Mouse (Mus musculus) MEL (cell line): Measurements from ENCODE around the gene Gm11939. TPM values are rescaled to one million over a fixed set of nuclear protein-coding genes. Genes with fewer than 3 reads are reported as not detected.

Experiments used
- DNase-seq: peaks from one replicate; pipeline ENCODE4 v3.0.0; 2011; ENCODE audit warnings: low read depth, low spot score
- H3K27ac ChIP-seq: 2 replicates; pipeline ENCODE4 v1.5.1; 2012; ENCODE audit warnings: low read depth, mild to moderate bottlenecking, control low read depth, low read length, moderate library complexity; ENCODE audit not compliant: control insufficient read depth
- H3K27me3 ChIP-seq, 2 experiments: fragments of 150-350 bp in 1 of 2; sonication (generic) in 1 of 2; 2 replicates each; pipeline ENCODE4 v1.6.1; 2012; ENCODE audit warnings: low read length in 2 of 2, mild to moderate bottlenecking in 2 of 2, improper control_type of control experiment in 1 of 2, moderate library complexity in 1 of 2; ENCODE audit not compliant: insufficient read depth in 2 of 2, control insufficient read depth in 1 of 2
- H3K36me3 ChIP-seq, 2 experiments: 2 replicates each; pipeline ENCODE4 v1.6.1; 2012 to 2014; ENCODE audit warnings: low read length in 2 of 2, improper control_type of control experiment in 1 of 2, inconsistent platforms in 1 of 2, mild to moderate bottlenecking in 1 of 2; ENCODE audit not compliant: insufficient read depth in 2 of 2, control insufficient read depth in 1 of 2
- H3K4me1 ChIP-seq, 2 experiments: fragments of 150-350 bp in 1 of 2; sonication (generic) in 1 of 2; 2 replicates each; pipeline ENCODE4 v1.6.1; 2012; ENCODE audit warnings: low read length in 2 of 2, improper control_type of control experiment in 1 of 2, mild to moderate bottlenecking in 1 of 2; ENCODE audit not compliant: insufficient read depth in 2 of 2, control insufficient read depth in 1 of 2
- H3K4me3 ChIP-seq, 2 experiments: fragments of 150-350 bp in 1 of 2; sonication (generic) in 1 of 2; 2 replicates each; pipeline ENCODE4 v1.5.1; 2012; ENCODE audit warnings: low read depth in 2 of 2, low read length in 2 of 2, mild to moderate bottlenecking in 2 of 2, moderate library complexity in 2 of 2, control low read depth in 1 of 2, improper control_type of control experiment in 1 of 2; ENCODE audit not compliant: control insufficient read depth in 1 of 2, insufficient read depth in 1 of 2
- H3K79me2 ChIP-seq: 2 replicates; pipeline ENCODE4 v1.6.1; 2012; ENCODE audit warnings: mild to moderate bottlenecking, low read length, moderate library complexity; ENCODE audit not compliant: control insufficient read depth, poor library complexity, insufficient read depth
- H3K9ac ChIP-seq: 2 replicates; pipeline ENCODE4 v1.6.1; 2012; ENCODE audit warnings: low read depth, mild to moderate bottlenecking, control low read depth, low read length, moderate library complexity; ENCODE audit not compliant: control insufficient read depth, poor library complexity, severe bottlenecking
- H3K9me3 ChIP-seq: fragments of 150-350 bp; sonication (generic); replicated peaks from 2 replicates; pipeline ENCODE4 v1.6.1; 2012; ENCODE audit warnings: mild to moderate bottlenecking, low read length, improper control_type of control experiment, moderate library complexity; ENCODE audit not compliant: insufficient read depth
- CHD1 ChIP-seq: IDR thresholded peaks from 2 replicates; pipeline ENCODE4 v1.6.1; 2012; ENCODE audit warnings: low read depth, mild to moderate bottlenecking, inconsistent platforms, low read length, improper control_type of control experiment
- CHD2 ChIP-seq: IDR thresholded peaks from 2 replicates; pipeline ENCODE4 v1.6.1; 2011; ENCODE audit warnings: low read length, improper control_type of control experiment
- CTCF ChIP-seq, 3 experiments: IDR thresholded peaks in 2 of 3; conservative IDR thresholded peaks in 1 of 3; 2 replicates each; pipeline ENCODE4 v1.5.1; 2011 to 2012; ENCODE audit warnings: low read length in 3 of 3, low read depth in 2 of 3, mild to moderate bottlenecking in 2 of 3, improper control_type of control experiment in 1 of 3, inconsistent platforms in 1 of 3, mixed read lengths in 1 of 3, moderate library complexity in 1 of 3; ENCODE audit not compliant: control insufficient read depth in 1 of 3, insufficient read depth in 1 of 3, poor library complexity in 1 of 3, severe bottlenecking in 1 of 3
- EP300 ChIP-seq, 2 experiments: IDR thresholded peaks; 2 replicates each; pipeline ENCODE4 v1.6.1; 2011; ENCODE audit warnings: improper control_type of control experiment in 2 of 2, low read length in 2 of 2, low read depth in 1 of 2, mild to moderate bottlenecking in 1 of 2
- ETS1 ChIP-seq: IDR thresholded peaks from 2 replicates; pipeline ENCODE4 v1.6.1; 2012; ENCODE audit warnings: low read depth, mild to moderate bottlenecking, inconsistent platforms, low read length, improper control_type of control experiment, moderate library complexity
- GABPA ChIP-seq: IDR thresholded peaks from 2 replicates; pipeline ENCODE4 v1.6.1; 2012; ENCODE audit warnings: low read depth, mild to moderate bottlenecking, inconsistent platforms, low read length, improper control_type of control experiment, moderate library complexity
- GATA1 ChIP-seq: IDR thresholded peaks from 2 replicates; pipeline ENCODE4 v1.6.1; 2011; ENCODE audit warnings: low read depth, low read length, improper control_type of control experiment
- MAFK ChIP-seq: IDR thresholded peaks from 2 replicates; pipeline ENCODE4 v1.6.1; 2011; ENCODE audit warnings: low read depth, mild to moderate bottlenecking, low read length, improper control_type of control experiment, borderline replicate concordance
- MAZ ChIP-seq: IDR thresholded peaks from 2 replicates; pipeline ENCODE4 v1.6.1; 2012; ENCODE audit warnings: low read depth, mild to moderate bottlenecking, inconsistent platforms, low read length, improper control_type of control experiment
- NELFE ChIP-seq: IDR thresholded peaks from 2 replicates; pipeline ENCODE4 v1.6.1; 2011; ENCODE audit warnings: low read depth, low read length, improper control_type of control experiment
- NRF1 ChIP-seq: IDR thresholded peaks from 2 replicates; pipeline ENCODE4 v1.6.1; 2014; ENCODE audit warnings: low read depth, mild to moderate bottlenecking, inconsistent platforms, low read length, improper control_type of control experiment, moderate library complexity; ENCODE audit not compliant: poor library complexity, insufficient read depth, severe bottlenecking
- POLR2A ChIP-seq, 2 experiments: IDR thresholded peaks; 2 replicates each; pipeline ENCODE4 v1.6.1; 2011 to 2012; ENCODE audit warnings: low read length in 2 of 2, mild to moderate bottlenecking in 2 of 2, control low read depth in 1 of 2, improper control_type of control experiment in 1 of 2, low read depth in 1 of 2, moderate library complexity in 1 of 2; ENCODE audit not compliant: control insufficient read depth in 1 of 2, insufficient read depth in 1 of 2, poor library complexity in 1 of 2
- POLR2AphosphoS2 ChIP-seq: IDR thresholded peaks from 2 replicates; pipeline ENCODE4 v1.6.1; 2011; ENCODE audit warnings: low read length, improper control_type of control experiment
- RAD21 ChIP-seq: IDR thresholded peaks from 2 replicates; pipeline ENCODE4 v1.6.1; 2011; ENCODE audit warnings: mild to moderate bottlenecking, low read depth, low read length, improper control_type of control experiment
- RCOR1 ChIP-seq: IDR thresholded peaks from 2 replicates; pipeline ENCODE4 v1.6.1; 2012; ENCODE audit warnings: low read depth, mild to moderate bottlenecking, inconsistent platforms, low read length, improper control_type of control experiment
- SMC3 ChIP-seq: IDR thresholded peaks from 2 replicates; pipeline ENCODE4 v1.6.1; 2011; ENCODE audit warnings: low read depth, low read length, improper control_type of control experiment
- TAL1 ChIP-seq: IDR thresholded peaks from 2 replicates; pipeline ENCODE4 v1.6.1; 2012; ENCODE audit warnings: mild to moderate bottlenecking, inconsistent platforms, low read length, moderate library complexity, mixed read lengths
- USF1 ChIP-seq: IDR thresholded peaks from 2 replicates; pipeline ENCODE4 v1.6.1; 2014; ENCODE audit warnings: low read depth, mild to moderate bottlenecking, inconsistent platforms, low read length, improper control_type of control experiment, moderate library complexity
- ZC3H11A ChIP-seq: IDR thresholded peaks from 2 replicates; pipeline ENCODE4 v1.6.1; 2012; ENCODE audit warnings: low read depth, mild to moderate bottlenecking, inconsistent platforms, low read length, improper control_type of control experiment
- ZMIZ1 ChIP-seq: IDR thresholded peaks from 2 replicates; pipeline ENCODE4 v1.6.1; 2012; ENCODE audit warnings: low read depth, mild to moderate bottlenecking, inconsistent platforms, low read length, improper control_type of control experiment, moderate library complexity
- polyA plus RNA-seq, 2 experiments: library from polyadenylated mRNA; stranded (reverse) in 1 of 2; unstranded in 1 of 2; fragments of >175 nt in 1 of 2; fragments of >200 nt in 1 of 2; gene quantifications; 2 replicates each; pipeline versions ENCODE4 v1.2.1 to v1.2.4; 2012; ENCODE audit warnings: low replicate concordance in 2 of 2, low read depth in 1 of 2; ENCODE audit not compliant: insufficient read length in 2 of 2, insufficient read depth in 1 of 2, missing spikeins in 1 of 2
- total RNA-seq: library from RNA; depleted of rRNA; stranded (reverse); fragments of 300-350 nt; gene quantifications from 2 replicates; pipeline ENCODE4 v1.2.3, GENCODE M21; 2012

Gm11939 gene
- total and polyA plus RNA-seq, 3 experiments = not detected

DNA sequence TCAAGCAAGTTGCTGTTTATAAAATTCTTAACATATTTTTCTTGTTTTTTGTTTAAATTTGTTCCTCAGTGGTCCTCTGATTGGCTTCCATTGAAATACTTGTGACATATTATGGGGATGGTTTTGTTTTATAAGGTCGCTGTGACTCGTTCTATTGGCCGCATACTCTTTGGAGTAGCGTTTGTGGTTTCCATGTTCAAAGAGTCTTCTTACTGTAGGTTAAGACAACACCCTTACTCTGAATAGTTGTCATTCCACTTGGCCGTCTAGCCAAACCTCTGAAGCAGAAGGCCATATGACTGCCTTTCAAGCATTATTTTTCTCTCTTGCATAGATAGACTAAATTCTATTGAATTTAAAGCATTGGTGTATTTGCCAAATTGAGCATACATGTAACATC is 21.8 kb upstream of the Gm11939 start:
- TF ChIP-seq SMC3 (no peak), POLR2A (IDR thresholded peaks at IDR 0.05; ENCODE audit: control insufficient read depth in 1 of 2, insufficient read depth in 1 of 2, low read depth in 1 of 2, low read length in 2 of 2, poor library complexity in 1 of 2) (no peak), TAL1 (no peak), GATA1 (no peak), ZMIZ1 (no peak)
- no peak overlapping the region for H3K27ac ChIP-seq
- H3K36me3 ChIP-seq = no peaks in the 10 kb centered on the region
- H3K9me3 ChIP-seq = no peaks in the 10 kb centered on the region
- no peaks in the 10 kb centered on the region for H3K79me2 ChIP-seq
- H3K4me3 ChIP-seq = no peak overlapping the region
- H3K9ac ChIP-seq = no peak overlapping the region
- no peaks in the 10 kb centered on the region for H3K27me3 ChIP-seq
- H3K4me1 ChIP-seq = no peaks in the 10 kb centered on the region
- DNase-seq = no peak

DNA sequence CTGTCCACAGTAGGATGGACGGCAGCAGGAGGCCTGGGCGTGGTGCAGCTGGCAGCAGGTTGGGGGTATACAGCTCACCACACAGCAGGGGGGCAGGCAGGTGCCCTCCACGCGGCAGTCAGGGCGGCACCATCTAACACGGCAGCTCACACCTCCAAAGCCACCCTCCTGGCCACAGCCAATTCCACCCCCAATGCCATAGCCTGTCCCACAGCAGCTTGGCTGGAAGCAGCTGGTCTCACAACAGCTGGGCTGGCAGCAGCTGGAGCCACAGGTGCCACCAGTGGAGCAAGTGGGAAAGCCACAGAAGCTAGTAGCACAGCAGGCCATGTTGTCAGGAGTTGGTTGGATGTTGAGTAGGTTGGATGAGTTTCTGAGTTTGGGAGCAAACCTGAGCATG is 21.4 kb upstream of the Gm11939 start, which contains the start of gene Krtap1-5:
Krtap1-5 (minus strand) TSS at position 381 of the 400 bp plus-strand sequence.
- Histone ChIP-seq H3K9me3 (no peaks in the 10 kb centered on the region), H3K27ac (no peak within 1 kb of the TSS), H3K36me3 (no peaks in the 10 kb centered on the region), H3K4me3 (no peak within 1 kb of the TSS), H3K79me2 (no peaks in the 10 kb centered on the region), H3K9ac (no peak within 1 kb of the TSS), H3K27me3 (no peaks in the 10 kb centered on the region), H3K4me1 (no peaks in the 10 kb centered on the region)
- TF ChIP-seq MAFK (no peak), TAL1 (no peak), EP300 (IDR thresholded peaks at IDR 0.05; ENCODE audit: low read depth in 1 of 2, low read length in 2 of 2) (no peak), CHD1 (no peak), GATA1 (no peak), NELFE (no peak), ZC3H11A (no peak), CHD2 (no peak), NRF1 (no peak), RCOR1 (no peak)
- no peak for DNase-seq

DNA sequence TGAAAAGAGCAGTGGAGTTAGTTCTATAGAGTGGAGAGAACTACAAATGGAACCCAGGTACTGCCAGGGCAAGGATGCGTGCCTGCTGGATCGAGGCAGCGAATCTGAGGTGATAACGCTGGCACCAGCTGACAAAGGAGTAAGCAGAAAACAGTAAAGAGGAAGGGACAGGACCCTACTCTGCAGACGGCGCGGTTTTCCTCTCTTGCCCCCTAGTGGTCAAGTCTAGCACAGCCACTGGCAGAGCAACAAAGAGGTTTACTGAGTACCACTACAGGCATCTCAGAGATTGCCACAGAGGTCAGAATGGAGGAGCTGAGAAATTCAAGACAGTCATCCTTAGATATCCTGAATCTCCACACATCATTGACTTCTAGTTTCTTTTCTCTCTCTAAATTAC is 14.8 kb upstream of the Gm11939 start:
- Histone ChIP-seq H3K27me3 (no peaks in the 10 kb centered on the region), H3K9ac (no peak overlapping the region), H3K9me3 (no peaks in the 10 kb centered on the region), H3K27ac (no peak overlapping the region), H3K36me3 (no peaks in the 10 kb centered on the region), H3K4me1 (no peaks in the 10 kb centered on the region), H3K4me3 (no peak overlapping the region), H3K79me2 (no peaks in the 10 kb centered on the region)
- DNase-seq = peak; percentile 53
- no peak for TF ChIP-seq ZC3H11A
- no peak for TF ChIP-seq MAZ
- no peak for TF ChIP-seq POLR2AphosphoS2
- no peak for TF ChIP-seq ETS1
- peak; percentile 58 to 74 (median 66) for TF ChIP-seq CTCF (IDR thresholded peaks at IDR 0.05 in 2 of 3, conservative IDR thresholded peaks at IDR 0.05 in 1 of 3; ENCODE audit: control insufficient read depth in 1 of 3, insufficient read depth in 1 of 3, low read depth in 2 of 3, low read length in 3 of 3, poor library complexity in 1 of 3, severe bottlenecking in 1 of 3)
- no peak for TF ChIP-seq NRF1
- TF ChIP-seq RAD21 = peak; percentile 20
- TF ChIP-seq ZMIZ1 = no peak
- TF ChIP-seq SMC3 = peak; percentile 55
- no peak for TF ChIP-seq USF1
- TF ChIP-seq CHD1 = no peak
- TF ChIP-seq GABPA = no peak
